Mouse (Mus musculus) hindbrain, postnatal 0 days (tissue): ENCODE data around the gene Slc39a2. TPM values are rescaled to one million over a fixed set of nuclear protein-coding genes. Genes with fewer than 3 reads are reported as not detected.

Experiments used
- ATAC-seq: fragments of 200-750 bp; cut with Nextera tagmentation; 2 replicates; pipeline ENCODE4 v1.8.0; 2017; ENCODE audit warnings: mild to moderate bottlenecking, moderate TSS enrichment, moderate library complexity
- DNase-seq: peaks from one replicate; pipeline ENCODE4 v3.0.0-alpha.2; 2015; ENCODE audit warnings: low spot score
- H3K27ac ChIP-seq: fragments of 300-500 bp; sonication (generic); 2 replicates; pipeline ENCODE4 v1.5.1; 2014; ENCODE audit warnings: mild to moderate bottlenecking
- H3K27me3 ChIP-seq: fragments of 300-500 bp; sonication (generic); 2 replicates; pipeline ENCODE4 v1.6.1; 2014; ENCODE audit warnings: low read length, mixed read lengths; ENCODE audit not compliant: insufficient read depth
- H3K36me3 ChIP-seq: fragments of 300-500 bp; sonication (generic); 2 replicates; pipeline ENCODE4 v1.6.1; 2014; ENCODE audit warnings: low read length, mixed read lengths; ENCODE audit not compliant: insufficient read depth
- H3K4me1 ChIP-seq: fragments of 300-500 bp; sonication (generic); 2 replicates; pipeline ENCODE4 v1.6.1; 2014; ENCODE audit warnings: antibody characterized with exemption, low read length, mixed read lengths; ENCODE audit not compliant: insufficient read depth
- H3K4me2 ChIP-seq: fragments of 300-500 bp; sonication (generic); 2 replicates; pipeline ENCODE4 v1.6.1; 2014; ENCODE audit warnings: low read depth, mild to moderate bottlenecking, low read length, moderate library complexity, mixed read lengths
- H3K4me3 ChIP-seq: fragments of 300-500 bp; sonication (generic); 2 replicates; pipeline ENCODE4 v1.5.1; 2014; ENCODE audit warnings: low read length
- H3K9ac ChIP-seq: fragments of 300-500 bp; sonication (generic); replicated peaks from 2 replicates; pipeline ENCODE4 v1.6.1; 2014; ENCODE audit warnings: mild to moderate bottlenecking, low read length, moderate library complexity, mixed read lengths
- H3K9me3 ChIP-seq: fragments of 300-500 bp; sonication (generic); 2 replicates; pipeline ENCODE4 v1.6.1; 2016; ENCODE audit warnings: low read length, mixed read lengths
- CTCF ChIP-seq: IDR thresholded peaks from 2 replicates; pipeline ENCODE4 v1.5.1; 2016; ENCODE audit warnings: antibody characterized with exemption, control low read depth, low read depth
- WGBS: fragments of 180-500 bp; shearing (Covaris S2); extraction: QIAGEN DNeasy Blood & Tissue Kit; methylation state at CpG from one replicate; pipeline ENCODE4 v1.1.7; 2014; 5-methylcytosine and 5-hydroxymethylcytosine counted together
- polyA plus RNA-seq: library from polyadenylated mRNA; unstranded; fragments of >200 nt; fragmentation: Nextera tagmentation; extraction: Ambion mirVana; gene quantifications from 2 replicates; pipeline ENCODE4 v1.2.1, GENCODE M21; 2015
- total RNA-seq: library from RNA; depleted of rRNA; stranded (reverse); fragments of >200 nt; gene quantifications from 2 replicates; pipeline ENCODE4 v1.2.3, GENCODE M21; 2014

Gene Slc39a2
- total and polyA plus RNA-seq, 2 experiments from 2014 or later = 0.64 to 0.89 TPM

GRCm38 (mm10) chr14:51899351-51899750 is 6.7 kb downstream of the Slc39a2 start:
- Histone ChIP-seq H3K4me3 (no peak overlapping the region), H3K27ac (no peak overlapping the region), H3K36me3 (no peaks in the 10 kb centered on the region), H3K9me3 (no peaks in the 10 kb centered on the region), H3K9ac (no peak overlapping the region), H3K4me2 (no peak overlapping the region), H3K27me3 (no peaks in the 10 kb centered on the region), H3K4me1 (no peaks in the 10 kb centered on the region)
- TF ChIP-seq CTCF = no peak
- ATAC-seq (no peak), DNase-seq (no peak)
- 80% methylated on average over 1 of the region's 1 CpGs for WGBS

GRCm38 (mm10) chr14:51902806-51903710 is 10.4 kb downstream of the Slc39a2 start:
- ATAC-seq (peak; percentile 75), DNase-seq (peak; percentile 86)
- Histone ChIP-seq H3K27me3 (no peaks in the 10 kb centered on the region), H3K27ac (no peak overlapping the region), H3K4me2 (no peak overlapping the region), H3K36me3 (0 out of 2 replicates have a peak, but pooled peaks cover 3% of the 10 kb centered on the region), H3K9me3 (no peaks in the 10 kb centered on the region), H3K4me1 (no peaks in the 10 kb centered on the region), H3K4me3 (no peak overlapping the region), H3K9ac (no peak overlapping the region)
- TF ChIP-seq CTCF = peak; percentile 96
- WGBS = 59% methylated on average over 9 of the region's 9 CpGs

- WGBS = 88% methylated on average over 9 of the region's 9 CpGs
- H3K4me1 ChIP-seq = no peaks in the 10 kb centered on the region
- ATAC-seq = no peak
- H3K27me3 ChIP-seq = no peaks in the 10 kb centered on the region
- H3K4me3 ChIP-seq = no peak overlapping the region
- H3K9me3 ChIP-seq = no peaks in the 10 kb centered on the region
- no peak overlapping the region for H3K4me2 ChIP-seq
- H3K27ac ChIP-seq = no peak overlapping the region
- no peak overlapping the region for H3K9ac ChIP-seq
- no peak for DNase-seq
- H3K36me3 ChIP-seq = peaks cover 6% of the 10 kb centered on the region; the same call in 1 of the 2 replicates
- no peak for TF ChIP-seq CTCF
Measured at GRCm38 (mm10) chr14:51903782-51904181, 11.1 kb downstream of the Slc39a2 start.

- Histone ChIP-seq H3K9me3 (no peaks in the 10 kb centered on the region), H3K36me3 (peaks cover 9% of the 10 kb centered on the region; the same call in 1 of the 2 replicates), H3K4me3 (no peak overlapping the region), H3K4me2 (no peak overlapping the region), H3K27me3 (no peaks in the 10 kb centered on the region), H3K9ac (no peak overlapping the region), H3K4me1 (no peaks in the 10 kb centered on the region), H3K27ac (no peak overlapping the region)
- 63% methylated on average over 7 of the region's 7 CpGs for WGBS
- peak; percentile 61 for TF ChIP-seq CTCF
- peak; percentile 18; the same call in 1 of the 2 replicates for ATAC-seq
- peak; percentile 27 for DNase-seq
Measured at GRCm38 (mm10) chr14:51904706-51905105, 12.0 kb downstream of the Slc39a2 start.

- no peaks in the 10 kb centered on the region for H3K9me3 ChIP-seq
- TF ChIP-seq CTCF = no peak
- no peak overlapping the region for H3K9ac ChIP-seq
- no peaks in the 10 kb centered on the region for H3K27me3 ChIP-seq
- no peaks in the 10 kb centered on the region for H3K4me1 ChIP-seq
- 96% methylated on average over 11 of the region's 11 CpGs for WGBS
- DNase-seq = no peak
- no peak overlapping the region for H3K4me3 ChIP-seq
- H3K36me3 ChIP-seq = peaks cover 9% of the 10 kb centered on the region; the same call in 1 of the 2 replicates
- H3K4me2 ChIP-seq = no peak overlapping the region
- ATAC-seq = no peak
- no peak overlapping the region for H3K27ac ChIP-seq
Measured at GRCm38 (mm10) chr14:51906102-51906501, 13.4 kb downstream of the Slc39a2 start.

- Histone ChIP-seq H3K9ac (no peak overlapping the region), H3K9me3 (no peaks in the 10 kb centered on the region), H3K4me3 (peak overlapping the region; percentile 62), H3K4me1 (0 out of 2 replicates have a peak, but pooled peaks cover 3% of the 10 kb centered on the region), H3K36me3 (peaks cover 9% of the 10 kb centered on the region; the same call in 1 of the 2 replicates), H3K4me2 (peak overlapping the region; percentile 98), H3K27me3 (no peaks in the 10 kb centered on the region), H3K27ac (peak overlapping the region; percentile 54; the same call in 1 of the 2 replicates)
- 76% methylated on average over 10 of the region's 10 CpGs for WGBS
- no peak for ATAC-seq
- no peak for DNase-seq
- no peak for TF ChIP-seq CTCF
Measured at GRCm38 (mm10) chr14:51911301-51911700, 18.6 kb downstream of the Slc39a2 start.
